Mouse (Mus musculus): ENCODE measurements at regions not wholly inside any gene's neighbourhood (a gene's known extent, or its start where the extent isn't known, plus 50 kb on each side); places are given as distances from the start of the nearest gene placed in this dataset.

DNA sequence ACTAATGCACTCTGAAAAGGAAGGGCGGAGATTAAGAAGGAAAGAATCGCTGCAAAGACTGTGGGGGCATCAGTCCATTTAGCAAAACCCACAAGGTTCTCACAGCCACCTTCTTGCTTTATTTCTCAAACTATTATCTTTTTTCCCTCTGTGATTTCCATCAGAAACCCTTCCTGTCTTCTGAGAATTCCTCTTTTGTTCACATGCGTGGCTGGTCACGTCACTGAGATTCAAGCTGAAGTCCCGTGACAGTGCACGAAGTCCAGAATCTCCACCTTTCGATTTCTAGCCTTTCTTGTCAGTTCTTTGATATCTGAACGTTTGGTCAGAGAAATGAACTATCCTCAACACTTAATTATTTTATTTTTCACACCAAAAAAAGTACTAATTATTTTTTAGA, 194.7 kb upstream of the Epha3 start:
- no peak overlapping the region for H3K9ac ChIP-seq (ENCODE audit: insufficient read depth, low read depth)
- no peak overlapping the region for H3K4me2 ChIP-seq (ENCODE audit: insufficient read depth, low read depth, poor library complexity, severe bottlenecking)
- no peaks in the 10 kb centered on the region for H3K4me1 ChIP-seq (ENCODE audit: control insufficient read depth in 1 of 2, insufficient read depth in 2 of 2)
- H3K36me3 ChIP-seq (replicated peaks in 1 of 2; ENCODE audit: control insufficient read depth in 1 of 2, insufficient read depth in 1 of 2, low read length in 1 of 2) = no peaks in the 10 kb centered on the region
- peaks cover 20% of the 10 kb centered on the region for H3K9me3 ChIP-seq (replicated peaks; ENCODE audit: low read length)
- DNase-seq (ENCODE audit: extremely low read depth) = no peak
- in situ Hi-C loops (cut with MboI; ENCODE audit: low pct_ligation_motif_present, low pct_unique_long_range_greater_than_20kb, low sequenced_read_pairs) (no loop called here), dilution Hi-C loops (cut with MboI; ENCODE audit: extremely low pct_ligation_motif_present, extremely low pct_unique_long_range_greater_than_20kb, low sequenced_read_pairs) (no loop called here)
- no peak overlapping the region for H3K4me3 ChIP-seq (replicated peaks in 1 of 3; ENCODE audit: low read depth in 2 of 3, low read length in 2 of 3, poor library complexity in 1 of 3)
- no peak overlapping the region for H3K27ac ChIP-seq (ENCODE audit: insufficient read depth, low read depth)
- no peaks in the 10 kb centered on the region for H3K27me3 ChIP-seq (replicated peaks)
- no peaks in the 10 kb centered on the region for H3K79me2 ChIP-seq (replicated peaks; ENCODE audit: control insufficient read depth, extremely low read depth, insufficient read depth, poor library complexity, severe bottlenecking)
- TF ChIP-seq USF1 (IDR thresholded peaks at IDR 0.05; ENCODE audit: low read depth, low read length) (no peak), TCF12 (IDR thresholded peaks at IDR 0.05; ENCODE audit: low read depth, low read length) (no peak), RAD21 (IDR thresholded peaks at IDR 0.05; ENCODE audit: low read depth, low read length) (no peak), MYC (IDR thresholded peaks at IDR 0.05; ENCODE audit: low read depth, low read length) (no peak), POLR2A (IDR thresholded peaks at IDR 0.05; ENCODE audit: low read depth, low read length) (no peak), ZNF384 (IDR thresholded peaks at IDR 0.05; ENCODE audit: low read depth, low read length) (no peak), JUND (conservative IDR thresholded peaks at IDR 0.05; ENCODE audit: low read depth, low read length) (no peak)

DNA sequence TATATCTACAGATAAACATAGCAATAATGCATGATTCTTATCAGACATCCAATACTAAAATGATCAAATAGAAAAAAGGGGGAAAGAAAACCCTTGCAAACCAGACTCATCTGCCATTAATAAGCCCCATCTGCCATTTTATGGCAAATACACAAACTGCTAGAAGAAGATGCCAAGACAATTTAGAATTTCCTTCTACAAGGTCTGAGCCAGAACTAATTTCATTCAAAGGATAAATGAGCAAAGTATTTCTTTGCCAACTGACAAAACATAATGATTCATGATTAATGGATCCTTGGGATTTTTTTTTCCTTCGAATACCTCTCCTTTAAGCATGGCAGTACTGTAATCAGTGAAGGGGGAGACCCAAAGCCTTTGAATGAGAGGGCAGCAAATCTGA, 190.4 kb upstream of the Epha3 start:
- no peaks in the 10 kb centered on the region for H3K79me2 ChIP-seq (replicated peaks; ENCODE audit: control insufficient read depth, extremely low read depth, insufficient read depth, poor library complexity, severe bottlenecking)
- no peak for TF ChIP-seq TBP (conservative IDR thresholded peaks at IDR 0.05; ENCODE audit: low read depth, low read length)
- no peak for TF ChIP-seq CHD2 (IDR thresholded peaks at IDR 0.05; ENCODE audit: low read length)
- TF ChIP-seq TCF12 (IDR thresholded peaks at IDR 0.05; ENCODE audit: low read depth, low read length) = no peak
- TF ChIP-seq CTCF (conservative IDR thresholded peaks at IDR 0.05 in 1 of 2, IDR thresholded peaks at IDR 0.05 in 1 of 2; ENCODE audit: low read depth in 2 of 2, low read length in 2 of 2) = no peak
- TF ChIP-seq NELFE (IDR thresholded peaks at IDR 0.05; ENCODE audit: low read depth, low read length) = no peak
- no peak for TF ChIP-seq JUND (conservative IDR thresholded peaks at IDR 0.05; ENCODE audit: low read depth, low read length)
- TF ChIP-seq EP300 (IDR thresholded peaks at IDR 0.05; ENCODE audit: low read length) = no peak
- TF ChIP-seq POLR2AphosphoS2 (IDR thresholded peaks at IDR 0.05; ENCODE audit: low read depth, low read length) = no peak
- TF ChIP-seq ELF1 (IDR thresholded peaks at IDR 0.05; ENCODE audit: low read depth, low read length) = no peak
- TF ChIP-seq BHLHE40 (IDR thresholded peaks at IDR 0.05; ENCODE audit: low read depth, low read length) = no peak
- TF ChIP-seq POLR2A (IDR thresholded peaks at IDR 0.05; ENCODE audit: low read depth, low read length) = no peak
- TF ChIP-seq HCFC1 (IDR thresholded peaks at IDR 0.05; ENCODE audit: low read depth, low read length) = no peak
- no peak for TF ChIP-seq RCOR1 (conservative IDR thresholded peaks at IDR 0.05; ENCODE audit: low read depth, low read length)
- TF ChIP-seq MEF2A (IDR thresholded peaks at IDR 0.05; ENCODE audit: borderline replicate concordance, low read depth, low read length) = no peak
- TF ChIP-seq MYC (IDR thresholded peaks at IDR 0.05; ENCODE audit: low read depth, low read length) = no peak
- TF ChIP-seq RAD21 (IDR thresholded peaks at IDR 0.05; ENCODE audit: low read depth, low read length) = no peak
- no peak for TF ChIP-seq GABPA (IDR thresholded peaks at IDR 0.05; ENCODE audit: insufficient replicate concordance, low read depth, low read length)
- no peak for TF ChIP-seq UBTF (IDR thresholded peaks at IDR 0.05; ENCODE audit: low read depth, low read length)
- no peak for TF ChIP-seq MXI1 (IDR thresholded peaks at IDR 0.05; ENCODE audit: low read depth, low read length)
- no peak for TF ChIP-seq SIN3A (IDR thresholded peaks at IDR 0.05; ENCODE audit: low read length)
- no peak overlapping the region for H3K4me2 ChIP-seq (ENCODE audit: insufficient read depth, low read depth, poor library complexity, severe bottlenecking)
- no peak overlapping the region for H3K4me3 ChIP-seq (replicated peaks in 1 of 3; ENCODE audit: low read depth in 2 of 3, low read length in 2 of 3, poor library complexity in 1 of 3)
- in situ Hi-C loops (cut with MboI; ENCODE audit: low pct_ligation_motif_present, low pct_unique_long_range_greater_than_20kb, low sequenced_read_pairs) = no loop called here
- H3K4me1 ChIP-seq (ENCODE audit: control insufficient read depth in 1 of 2, insufficient read depth in 2 of 2) = no peaks in the 10 kb centered on the region
- H3K9me3 ChIP-seq (replicated peaks; ENCODE audit: low read length) = peaks cover 16% of the 10 kb centered on the region
- no peaks in the 10 kb centered on the region for H3K36me3 ChIP-seq (replicated peaks in 1 of 2; ENCODE audit: control insufficient read depth in 1 of 2, insufficient read depth in 1 of 2, low read length in 1 of 2)
- dilution Hi-C loops (cut with MboI; ENCODE audit: extremely low pct_ligation_motif_present, extremely low pct_unique_long_range_greater_than_20kb, low sequenced_read_pairs) = no loop called here
- H3K9ac ChIP-seq (ENCODE audit: insufficient read depth, low read depth) = no peak overlapping the region
- no peak for DNase-seq (ENCODE audit: extremely low read depth)
- no peak overlapping the region for H3K27ac ChIP-seq (ENCODE audit: insufficient read depth, low read depth)
- H3K27me3 ChIP-seq (replicated peaks) = no peaks in the 10 kb centered on the region
